Mouse (Mus musculus): ENCODE results near the gene Taf15. TPM values are rescaled to one million over a fixed set of nuclear protein-coding genes. Genes with fewer than 3 reads are reported as not detected.

Gene Taf15
- total RNA-seq, 2 experiments from 2014 or later = 50.6 to 59.5 TPM

DNA sequence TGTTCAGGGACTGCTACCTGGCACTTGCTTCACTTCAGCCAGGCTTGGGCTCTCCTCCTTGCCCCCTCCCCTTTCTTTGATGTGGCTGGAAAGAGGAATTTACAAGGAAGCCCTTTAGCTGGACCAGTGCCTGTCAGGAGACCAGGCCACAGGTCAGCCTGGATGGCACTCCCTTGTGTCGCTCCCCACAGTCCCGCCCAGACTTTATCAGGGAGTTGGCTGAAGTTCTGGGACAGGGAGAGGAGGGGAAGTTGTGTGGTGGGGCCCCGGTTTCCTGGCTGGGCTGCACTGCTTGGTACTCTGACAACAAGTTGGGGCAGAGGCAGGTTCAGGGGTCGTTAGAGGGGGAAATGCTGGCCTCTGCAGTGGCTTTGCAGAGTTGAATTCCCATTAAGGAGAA is 18.3 kb upstream of the Taf15 start:
- ATAC-seq (replicated peaks; ENCODE audit: low FRiP score, poor library complexity, severe bottlenecking) = no peak

DNA sequence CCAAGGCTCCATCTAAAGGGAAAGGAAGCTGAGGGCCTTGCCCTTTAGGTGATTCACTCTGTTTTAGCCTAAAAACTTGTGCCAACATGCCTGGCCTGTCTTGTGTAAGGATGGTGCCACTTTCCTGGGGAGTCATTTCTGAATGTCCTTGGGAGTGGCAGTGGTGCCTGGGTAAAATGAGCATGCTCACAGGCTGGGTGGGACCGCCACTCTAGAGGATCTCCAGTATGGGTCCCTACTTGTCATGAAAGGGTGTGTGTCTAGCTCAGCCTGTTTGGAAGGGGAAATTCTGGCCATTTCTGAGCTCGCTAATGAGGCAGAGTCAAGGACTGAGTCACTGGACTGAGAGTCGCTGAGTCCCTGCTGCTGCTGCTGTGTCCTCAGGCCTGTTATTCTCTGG is 17.3 kb upstream of the Taf15 start:
- ATAC-seq (replicated peaks; ENCODE audit: low FRiP score, poor library complexity, severe bottlenecking) = no peak

DNA sequence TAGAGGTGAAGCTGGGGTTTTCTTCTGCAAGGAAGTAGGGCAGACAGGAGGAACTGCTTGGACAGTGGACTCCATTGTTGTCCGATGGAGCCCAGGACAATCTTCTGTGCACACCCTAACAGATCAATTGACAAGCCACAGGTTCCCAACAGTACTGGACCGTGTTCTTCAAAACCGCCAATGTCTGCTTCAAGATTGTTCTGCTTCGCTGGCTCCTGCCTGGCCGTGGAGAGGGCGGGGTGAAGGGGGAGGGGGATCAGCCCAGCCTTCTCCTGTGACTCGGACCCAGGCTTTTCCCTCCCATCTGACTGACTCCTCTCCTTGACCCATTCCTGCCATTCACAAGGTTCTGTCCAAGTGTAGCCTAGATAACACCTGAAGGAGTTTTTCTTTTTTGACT is 15.6 kb upstream of the Taf15 start:
- no peak for ATAC-seq (replicated peaks; ENCODE audit: low FRiP score, poor library complexity, severe bottlenecking)

DNA sequence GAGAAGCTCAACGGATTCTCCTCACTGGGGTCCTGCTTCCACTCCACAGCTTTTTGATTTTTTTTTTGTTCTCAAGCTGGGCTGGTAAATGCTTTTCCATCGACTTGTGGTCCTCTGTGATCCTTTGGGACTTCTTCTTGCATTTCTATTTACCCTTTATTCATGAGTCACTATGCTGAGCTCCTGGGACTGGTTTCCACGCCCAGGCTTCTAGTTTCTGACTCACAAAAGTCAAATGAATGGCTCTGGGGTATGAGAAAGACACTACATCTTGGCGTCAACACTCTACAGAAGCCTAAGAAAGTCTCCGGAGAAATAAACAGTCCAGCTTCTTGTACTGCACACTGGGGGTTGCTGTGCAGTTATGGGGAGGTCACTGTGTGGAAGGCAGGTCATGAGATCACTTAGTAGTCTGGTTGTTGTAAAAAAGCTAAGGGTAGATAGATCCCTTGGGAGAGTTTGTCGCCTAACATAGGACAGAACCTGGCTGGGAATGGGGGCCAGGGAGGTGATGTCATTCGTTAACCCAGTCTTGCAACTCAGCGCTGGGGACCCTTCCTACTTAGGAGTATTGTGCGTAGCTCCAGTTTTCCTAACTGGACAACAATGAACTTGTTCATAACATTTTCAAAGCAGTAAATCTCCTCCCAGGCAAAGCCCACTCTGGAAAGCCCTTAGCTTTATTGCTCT is 14.8 kb upstream of the Taf15 start:
- ATAC-seq (replicated peaks; ENCODE audit: low FRiP score, poor library complexity, severe bottlenecking) = no peak

DNA sequence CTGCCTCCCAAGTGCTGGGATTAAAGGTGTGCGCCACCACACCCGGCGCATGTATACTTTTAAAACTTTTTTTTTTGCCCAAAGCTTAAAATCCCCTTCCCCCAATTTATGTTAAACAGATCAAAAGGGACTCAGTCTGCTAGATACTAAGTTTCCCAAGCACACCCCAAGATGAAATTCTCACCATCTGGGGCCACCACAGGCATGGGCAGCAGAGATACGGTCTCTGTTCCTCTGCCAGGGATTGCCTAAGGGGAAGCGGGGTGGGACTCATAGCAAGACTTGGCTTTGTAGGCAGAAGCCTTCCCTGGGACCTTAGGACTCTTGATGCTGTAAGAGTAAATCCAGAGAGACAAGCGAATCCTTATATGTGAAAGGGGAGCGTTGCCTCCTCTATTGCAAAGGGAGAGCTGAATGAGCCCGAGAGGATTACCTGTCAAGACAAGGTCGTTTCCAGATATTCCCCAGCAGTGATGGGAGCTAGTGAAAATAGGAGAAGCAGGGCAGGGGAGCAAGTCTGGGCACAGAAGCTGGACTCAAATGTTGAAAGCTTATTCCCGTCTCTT is 11.3 kb upstream of the Taf15 start:
- ATAC-seq (replicated peaks; ENCODE audit: low FRiP score, poor library complexity, severe bottlenecking) = no peak

DNA sequence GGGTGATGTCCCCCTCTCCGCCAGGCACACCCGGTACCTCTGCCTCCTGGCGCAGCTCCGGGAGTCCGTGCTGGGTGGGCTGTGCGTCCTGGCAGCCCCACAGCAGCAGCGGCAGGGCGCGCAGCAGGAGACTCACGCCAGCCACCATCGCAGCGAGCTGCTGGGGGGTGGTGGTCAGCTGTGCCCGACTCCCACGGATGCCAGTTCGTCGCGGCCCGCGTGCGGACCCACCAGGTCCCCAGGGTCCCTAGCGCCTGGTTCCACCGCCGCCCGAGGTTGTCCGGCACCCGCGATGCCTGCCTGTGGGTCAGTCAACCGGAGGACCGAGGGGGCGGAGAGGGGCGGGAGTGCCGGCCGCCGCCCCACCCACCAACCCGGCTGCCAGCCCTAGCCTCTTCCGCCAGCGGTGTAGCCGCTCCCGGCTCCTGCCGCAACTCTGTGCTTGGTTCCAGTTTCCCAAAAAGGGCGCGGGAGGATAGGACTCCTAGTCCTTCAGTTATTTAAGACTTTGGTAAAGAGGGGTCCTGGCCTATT is 10.1 kb upstream of the Taf15 start, which contains the start of gene Mmp28:
Mmp28 (minus strand) TSS at position 361 of the 534 bp plus-strand sequence.
- no peak for ATAC-seq (replicated peaks; ENCODE audit: low FRiP score, poor library complexity, severe bottlenecking)

DNA sequence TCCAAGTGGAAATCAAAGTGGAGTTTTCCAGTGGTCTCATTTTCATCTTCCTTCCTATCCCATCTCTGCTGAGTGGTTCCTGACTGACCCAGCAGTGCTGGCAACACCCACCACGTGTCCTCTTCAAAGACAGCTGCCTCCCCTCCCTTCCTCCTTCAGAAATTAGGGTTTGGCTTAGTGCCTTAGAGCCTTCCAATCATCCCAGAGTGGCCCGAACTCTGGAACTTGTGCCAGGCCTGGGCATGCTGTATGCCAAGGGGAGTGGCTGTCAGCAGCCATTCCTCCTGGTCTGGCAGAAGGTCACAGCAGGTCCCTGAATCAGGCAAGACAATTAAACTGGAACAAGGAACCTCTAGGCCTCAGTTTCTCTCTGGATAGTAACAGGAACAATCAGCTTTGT is 6.9 kb upstream of the Taf15 start:
- ATAC-seq (replicated peaks; ENCODE audit: low FRiP score, poor library complexity, severe bottlenecking) = no peak

DNA sequence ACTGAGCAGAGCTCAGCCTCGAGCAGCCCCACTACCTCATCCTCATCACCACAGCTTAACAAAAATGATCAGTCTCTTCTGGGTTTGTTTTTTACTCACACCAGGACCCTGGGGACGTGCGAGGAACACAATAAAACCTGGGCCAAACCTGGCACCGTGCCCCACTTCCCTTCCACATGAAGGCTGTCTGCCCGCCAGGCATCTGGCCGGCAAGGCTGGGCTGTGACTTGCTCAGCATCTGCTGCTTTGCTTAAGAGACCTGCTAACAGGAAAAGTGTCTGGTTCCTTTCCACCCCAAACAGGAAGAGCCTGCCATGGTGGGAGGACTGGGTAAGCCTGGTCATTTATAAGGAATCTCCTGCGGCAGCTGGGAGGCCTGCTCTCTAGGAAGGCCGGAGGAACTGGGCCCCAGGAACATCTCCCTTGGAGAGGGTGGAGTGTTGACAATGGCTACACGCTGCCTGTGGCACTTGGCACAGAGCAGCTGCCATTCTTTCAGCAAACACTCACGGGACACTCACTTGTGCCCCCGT is 5.7 kb upstream of the Taf15 start:
- no peak for ATAC-seq (replicated peaks; ENCODE audit: low FRiP score, poor library complexity, severe bottlenecking)

DNA sequence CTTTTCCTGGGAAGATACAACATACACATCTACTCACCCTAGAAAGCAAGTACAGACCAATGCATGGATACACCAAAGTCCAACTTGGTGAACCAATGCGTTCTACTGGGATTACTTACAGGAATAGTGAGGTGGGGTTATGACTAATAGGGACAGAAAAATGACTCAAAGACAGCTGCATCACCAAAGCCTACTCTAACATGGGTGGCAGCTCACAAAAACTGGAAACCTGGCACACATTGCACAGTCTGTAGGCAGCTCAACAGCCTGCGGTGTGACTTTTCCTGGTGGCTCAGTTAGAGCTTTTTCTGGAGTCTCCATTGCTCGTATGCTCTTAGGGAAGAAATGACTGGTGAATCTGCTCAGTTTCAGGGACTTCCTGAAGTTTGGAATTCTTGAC is 4.1 kb upstream of the Taf15 start:
- ATAC-seq (replicated peaks; ENCODE audit: low FRiP score, poor library complexity, severe bottlenecking) = no peak

DNA sequence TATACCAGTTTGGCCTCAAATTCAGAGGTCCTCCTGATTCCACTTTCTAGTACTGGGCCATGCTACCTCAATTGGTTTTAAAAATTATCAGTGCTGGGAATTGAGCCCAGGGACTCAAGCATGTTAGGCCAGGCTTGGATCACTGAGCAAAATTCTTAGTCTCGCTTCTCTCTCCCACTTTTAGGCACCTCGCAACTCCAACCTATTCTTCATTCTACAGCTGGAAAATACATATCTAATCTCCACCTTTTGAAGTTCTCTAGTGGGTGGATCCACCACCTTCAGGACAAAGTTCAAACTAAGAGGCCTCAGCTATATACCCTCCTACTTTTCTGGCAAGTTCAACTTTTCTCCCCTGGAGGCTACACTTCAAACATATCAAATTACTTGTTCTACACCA is 1.1 kb upstream of the Taf15 start:
- ATAC-seq (replicated peaks; ENCODE audit: low FRiP score, poor library complexity, severe bottlenecking) = 0 out of 2 replicates have a peak, but pooled peaks have one; percentile 3

DNA sequence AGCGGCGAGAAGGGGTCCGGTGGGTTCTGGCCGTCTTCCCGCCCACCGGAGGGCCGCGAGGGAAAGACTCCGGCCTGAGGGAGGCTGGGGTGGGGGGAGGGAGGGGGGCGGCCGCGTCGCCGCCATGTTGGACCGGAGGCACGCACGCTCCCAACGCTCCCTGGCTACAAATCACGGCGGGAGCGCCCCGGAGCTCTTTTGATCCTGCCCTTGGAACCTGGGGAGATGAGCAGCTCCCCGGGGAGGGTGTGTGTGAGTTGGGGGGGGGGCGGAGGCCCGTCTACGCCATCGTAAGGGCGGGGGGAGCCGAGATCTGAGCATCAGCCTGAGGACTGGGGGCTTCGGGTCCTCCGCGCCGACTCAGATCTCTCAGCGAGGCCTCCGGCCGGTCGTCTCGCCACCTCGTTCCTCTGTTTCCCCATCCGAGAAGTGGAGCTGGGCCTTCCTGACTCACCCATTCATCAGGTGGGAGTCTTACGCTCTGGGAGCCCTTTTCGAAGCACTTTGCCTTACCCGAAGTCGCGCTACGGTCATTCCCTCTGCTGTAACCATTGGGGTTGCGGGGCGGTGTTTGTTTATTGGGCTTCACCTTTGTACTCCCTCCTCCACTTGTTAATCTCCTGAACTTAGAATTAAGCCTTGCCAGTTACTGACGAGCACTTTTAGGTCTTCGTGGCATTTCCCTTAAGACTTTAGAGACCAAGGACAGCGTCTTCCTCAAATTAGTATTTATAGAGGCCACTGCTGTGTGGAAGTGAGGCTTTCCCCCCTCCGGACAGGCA is 540 bp downstream of the Taf15 start:
- ATAC-seq (replicated peaks; ENCODE audit: low FRiP score, poor library complexity, severe bottlenecking) = peak; percentile 21; the same call in 1 of the 2 replicates

DNA sequence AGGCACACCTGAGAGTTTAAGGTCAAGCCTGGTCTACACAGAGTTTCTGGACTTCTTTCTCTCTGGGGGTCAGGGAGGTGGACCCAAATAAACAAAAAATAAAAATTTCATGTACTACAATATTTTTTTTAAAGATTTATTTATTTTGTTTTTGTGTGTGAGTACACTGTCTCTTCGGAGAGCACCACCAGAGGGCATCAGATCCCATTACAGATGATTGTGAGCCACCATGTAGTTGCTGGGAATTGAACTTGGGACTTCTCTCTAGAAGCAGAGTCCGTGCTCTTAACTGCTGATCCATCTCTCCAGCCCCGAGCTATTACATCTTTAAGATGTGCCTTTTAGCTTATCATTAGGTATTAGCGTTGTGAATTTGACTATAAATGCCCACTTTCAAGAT is 18.6 kb downstream of the Taf15 start:
- no peak for ATAC-seq (replicated peaks; ENCODE audit: low FRiP score, poor library complexity, severe bottlenecking)

DNA sequence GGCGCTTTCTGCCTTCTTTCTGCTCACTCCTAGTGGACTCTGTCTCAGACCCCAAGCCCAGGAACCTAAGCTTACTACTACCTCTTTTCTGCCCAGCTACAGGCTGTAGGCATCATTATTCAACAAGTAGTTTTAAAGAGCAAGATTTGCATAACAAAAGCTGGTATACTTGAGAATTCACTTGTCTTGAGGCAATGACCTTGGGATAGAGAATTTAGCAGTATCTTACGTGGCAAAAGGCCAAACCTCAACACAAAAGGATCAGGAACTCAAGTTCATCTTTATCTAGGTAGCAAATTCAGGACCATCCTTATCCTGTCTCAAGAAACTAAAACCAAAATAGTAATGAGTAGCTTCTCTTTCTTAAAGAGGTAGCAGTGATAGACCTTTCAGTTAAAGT is 22.7 kb downstream of the Taf15 start:
- ATAC-seq (replicated peaks; ENCODE audit: low FRiP score, poor library complexity, severe bottlenecking) = no peak

DNA sequence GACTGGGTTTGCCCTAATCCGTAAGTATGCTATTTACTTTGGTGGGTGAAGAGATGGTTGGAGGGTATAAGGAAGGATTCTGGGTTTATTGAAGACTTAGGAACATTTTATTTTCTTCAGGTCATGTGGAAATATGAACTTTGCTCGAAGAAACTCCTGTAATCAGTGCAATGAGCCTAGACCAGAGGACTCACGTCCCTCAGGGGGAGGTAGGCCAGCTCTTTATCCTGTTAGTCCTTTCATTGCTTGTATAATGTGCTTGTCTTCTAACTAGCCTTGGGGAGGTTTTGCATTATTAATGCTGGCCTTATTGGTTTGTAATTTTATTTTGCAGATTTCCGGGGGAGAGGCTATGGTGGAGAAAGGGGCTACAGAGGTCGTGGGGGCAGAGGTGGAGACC is 31.4 kb downstream of the Taf15 start:
- no peak for ATAC-seq (replicated peaks; ENCODE audit: low FRiP score, poor library complexity, severe bottlenecking)

DNA sequence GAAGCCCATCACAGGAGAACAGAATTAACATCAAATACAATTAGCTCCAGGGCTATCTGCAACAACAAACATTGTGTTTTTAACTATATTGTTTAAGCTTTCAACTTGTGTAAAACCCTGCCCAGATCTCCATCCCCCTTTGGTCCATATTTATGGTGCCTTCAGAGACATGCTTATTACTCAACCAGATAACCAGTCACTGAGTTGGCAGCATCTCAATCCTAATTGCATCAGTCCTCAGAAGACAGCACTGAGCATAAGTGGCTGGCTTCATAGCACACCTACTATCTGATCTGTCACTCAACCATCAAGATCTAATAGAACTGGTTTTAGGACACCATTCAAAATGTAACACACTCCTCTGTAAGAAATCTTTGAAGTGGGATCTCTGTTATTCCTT is 36.6 kb downstream of the Taf15 start:
- no peak for ATAC-seq (replicated peaks; ENCODE audit: low FRiP score, poor library complexity, severe bottlenecking)

DNA sequence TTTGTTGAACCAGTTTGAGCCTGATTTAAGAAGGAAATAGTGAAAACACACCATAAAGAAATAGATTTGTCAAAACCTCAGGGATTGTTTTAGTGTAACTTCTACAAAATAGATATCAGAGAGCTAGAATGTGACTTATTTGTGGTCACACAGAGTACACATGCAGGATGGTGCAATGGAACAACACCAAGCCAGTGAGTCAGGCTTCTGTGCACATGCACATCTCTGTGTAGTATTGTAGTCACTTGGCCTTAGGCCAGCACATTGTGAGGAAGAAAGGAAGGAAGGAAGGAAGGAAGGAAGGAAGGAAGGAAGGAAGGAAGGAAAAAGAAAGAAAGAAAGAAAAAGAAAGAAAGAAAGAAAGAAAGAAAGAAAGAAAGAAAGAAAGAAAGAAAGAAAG is 44.3 kb downstream of the Taf15 start:
- no peak for ATAC-seq (replicated peaks; ENCODE audit: low FRiP score, poor library complexity, severe bottlenecking)

DNA sequence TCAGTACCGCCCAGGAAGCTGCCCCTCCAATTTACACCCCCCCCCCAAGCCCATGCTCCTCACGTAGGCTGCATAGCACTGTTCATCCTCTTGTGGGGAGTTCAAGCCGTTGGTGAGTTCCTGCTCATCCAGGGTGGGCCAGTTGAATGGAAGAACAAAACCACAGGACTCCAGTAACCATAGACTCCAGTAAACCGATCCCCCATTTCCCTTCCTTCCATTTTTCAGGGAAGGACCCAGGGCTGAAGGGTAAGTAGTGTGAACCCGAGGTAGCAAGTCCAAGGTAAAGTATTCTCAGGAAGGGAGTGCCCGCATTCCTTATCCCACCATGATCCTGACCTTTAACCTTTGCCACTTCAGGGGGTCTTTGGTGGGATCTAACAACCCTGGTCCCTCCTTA is 45.5 kb downstream of the Taf15 start:
- ATAC-seq (replicated peaks; ENCODE audit: low FRiP score, poor library complexity, severe bottlenecking) = no peak

DNA sequence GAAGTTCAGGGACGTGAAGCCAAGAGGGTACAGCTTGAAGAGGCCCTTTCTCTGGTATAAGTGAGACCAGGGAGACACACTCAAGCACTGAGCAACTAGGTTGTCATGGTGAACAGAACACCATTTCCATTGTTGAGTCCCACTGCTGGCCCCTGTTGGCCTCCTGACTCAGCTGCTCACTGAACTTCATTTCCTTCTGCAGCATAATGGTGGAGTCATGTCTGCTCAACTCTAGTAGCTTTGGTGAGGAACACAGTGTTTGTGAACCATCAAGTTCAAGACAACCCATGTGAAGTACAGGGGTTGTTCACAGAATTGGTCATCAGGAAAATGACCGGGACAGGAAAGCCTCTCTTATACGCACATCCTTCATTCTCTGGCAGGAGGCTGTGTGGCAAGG is 49.2 kb downstream of the Taf15 start, which contains the start of gene Heatr9:
Heatr9 (minus strand) TSS at position 101 of the 400 bp plus-strand sequence.
- no peak for ATAC-seq (replicated peaks; ENCODE audit: low FRiP score, poor library complexity, severe bottlenecking)

DNA sequence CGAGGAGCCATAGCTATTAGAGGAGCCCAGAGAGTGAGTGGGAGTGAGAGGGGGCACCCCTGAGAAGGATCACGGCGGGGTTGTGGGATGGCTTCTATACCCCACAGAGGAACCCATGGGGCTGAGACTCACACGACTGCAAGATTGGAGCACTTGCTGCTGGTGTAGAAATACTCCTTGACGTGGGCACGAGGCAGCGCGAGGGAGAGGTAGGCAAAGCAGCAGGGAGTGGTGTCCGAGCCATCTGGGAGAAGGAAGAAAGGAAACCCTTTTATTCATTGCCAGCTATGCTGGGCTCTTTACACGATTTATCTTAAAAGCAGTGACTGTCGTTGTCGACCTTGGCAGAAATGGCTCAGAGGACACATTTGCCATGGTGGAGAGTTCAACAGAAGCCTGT is 56.1 kb downstream of the Taf15 start:
- ATAC-seq (replicated peaks; ENCODE audit: low FRiP score, poor library complexity, severe bottlenecking) = no peak

DNA sequence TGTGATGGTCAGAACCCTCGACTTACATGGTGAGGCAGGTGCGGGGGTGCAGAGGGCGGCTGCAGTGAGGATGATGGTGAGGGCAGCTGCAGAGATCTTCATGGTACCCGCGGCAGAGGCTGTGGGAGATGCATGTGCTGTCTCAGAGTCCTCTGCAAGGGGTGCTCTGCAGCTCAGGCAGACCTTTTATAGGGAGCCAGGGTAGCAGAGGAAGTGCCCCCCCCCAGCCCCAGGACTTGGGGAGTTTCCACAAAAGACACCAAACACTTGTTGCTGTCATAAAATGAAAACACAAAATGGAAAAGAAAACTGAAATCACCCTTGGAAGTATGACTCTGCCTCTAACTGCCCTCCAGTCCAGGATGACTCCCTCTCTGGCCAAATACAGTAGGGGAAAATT is 57.5 kb downstream of the Taf15 start, which contains the start of gene Ccl5:
Ccl5 (minus strand) TSS at position 159 of the 400 bp plus-strand sequence.
- 0 out of 2 replicates have a peak, but pooled peaks have one; percentile 20 for ATAC-seq (replicated peaks; ENCODE audit: low FRiP score, poor library complexity, severe bottlenecking)

All from erythroid progenitor cell, adult 5-6 weeks (primary cell).